Mouse (Mus musculus) limb, embryonic 11.5 days (tissue): ENCODE data around the gene Gm10840. TPM values are rescaled to one million over a fixed set of nuclear protein-coding genes. Genes with fewer than 3 reads are reported as not detected.

Experiments
- ATAC-seq: fragments of 200-750 bp; cut with Nextera tagmentation; 2 replicates; pipeline ENCODE4 v1.8.0; 2017; ENCODE audit warnings: low read depth; ENCODE audit not compliant: insufficient number of reproducible peaks, low FRiP score, low TSS enrichment
- DNase-seq: peaks from one replicate; pipeline ENCODE4 v3.0.0-alpha.2; 2015; ENCODE audit warnings: low spot score
- H3K27ac ChIP-seq: fragments of 300-500 bp; sonication (generic); replicated peaks from 2 replicates; pipeline ENCODE4 v1.5.1; 2014; ENCODE audit warnings: low read depth, mild to moderate bottlenecking, low read length
- H3K27me3 ChIP-seq: fragments of 300-500 bp; sonication (generic); 2 replicates; pipeline ENCODE4 v1.6.1; 2014; ENCODE audit warnings: mild to moderate bottlenecking, low read length, mixed read lengths; ENCODE audit not compliant: control insufficient read depth, insufficient read depth
- H3K36me3 ChIP-seq: fragments of 300-500 bp; sonication (generic); 2 replicates; pipeline ENCODE4 v1.6.1; 2014; ENCODE audit warnings: mild to moderate bottlenecking, low read length, moderate library complexity, mixed read lengths; ENCODE audit not compliant: control insufficient read depth, insufficient read depth
- H3K4me1 ChIP-seq: fragments of 300-500 bp; sonication (generic); 2 replicates; pipeline ENCODE4 v1.6.1; 2014; ENCODE audit warnings: low read length, mixed read lengths; ENCODE audit not compliant: control insufficient read depth, insufficient read depth
- H3K4me2 ChIP-seq: fragments of 300-500 bp; sonication (generic); 2 replicates; pipeline ENCODE4 v1.6.1; 2014; ENCODE audit warnings: low read depth, mild to moderate bottlenecking, moderate library complexity; ENCODE audit not compliant: severe bottlenecking
- H3K4me3 ChIP-seq: fragments of 300-500 bp; sonication (generic); 2 replicates; pipeline ENCODE4 v1.5.1; 2014; ENCODE audit warnings: low read depth, low read length
- H3K9ac ChIP-seq: fragments of 300-500 bp; sonication (generic); 2 replicates; pipeline ENCODE4 v1.6.1; 2014; ENCODE audit warnings: mild to moderate bottlenecking, low read length
- H3K9me3 ChIP-seq: fragments of 300-500 bp; sonication (generic); 2 replicates; pipeline ENCODE4 v1.6.1; 2016; ENCODE audit warnings: low read length; ENCODE audit not compliant: control insufficient read depth
- WGBS: fragments of 180-500 bp; shearing (Covaris S2); extraction: QIAGEN DNeasy Blood & Tissue Kit; methylation state at CpG from one replicate; pipeline ENCODE4 v1.1.7; 2014; 5-methylcytosine and 5-hydroxymethylcytosine counted together
- polyA plus RNA-seq: library from polyadenylated mRNA; unstranded; fragments of >200 nt; fragmentation: Nextera tagmentation; extraction: Ambion mirVana; gene quantifications from 2 replicates; pipeline ENCODE4 v1.2.1, GENCODE M21; 2014

The Gm10840 gene
- polyA plus RNA-seq, 1 experiment from 2014 or later: 0.64 TPM

GRCm38 (mm10) chr11:106157154-106157553 lies 3.5 kb upstream of the Gm10840 start:
- 87% methylated on average over 7 of the region's 7 CpGs for WGBS
- H3K4me2 ChIP-seq: no peak overlapping the region
- no peak overlapping the region for H3K9ac ChIP-seq
- H3K4me1 ChIP-seq: peaks cover 20% of the 10 kb centered on the region
- H3K9me3 ChIP-seq: no peaks in the 10 kb centered on the region
- no peak overlapping the region for H3K27ac ChIP-seq
- no peaks in the 10 kb centered on the region for H3K27me3 ChIP-seq
- ATAC-seq: no peak
- H3K4me3 ChIP-seq: no peak overlapping the region
- peaks cover 12% of the 10 kb centered on the region for H3K36me3 ChIP-seq
- DNase-seq: no peak

- H3K27ac ChIP-seq: peak overlapping the region; percentile 100
- H3K4me2 ChIP-seq: peak overlapping the region; percentile 78
- H3K4me3 ChIP-seq: peak overlapping the region; percentile 75
- ATAC-seq (no peak), DNase-seq (no peak)
- peaks cover 20% of the 10 kb centered on the region for H3K4me1 ChIP-seq
- no peaks in the 10 kb centered on the region for H3K9me3 ChIP-seq
- peaks cover 11% of the 10 kb centered on the region for H3K36me3 ChIP-seq
- peak overlapping the region; percentile 98 for H3K9ac ChIP-seq
- no peaks in the 10 kb centered on the region for H3K27me3 ChIP-seq
- 51% methylated on average over 14 of the region's 14 CpGs for WGBS
Measured at GRCm38 (mm10) chr11:106158081-106158929, 2.3 kb upstream of the Gm10840 start.

- ATAC-seq (peak; percentile 18), DNase-seq (no peak)
- Histone ChIP-seq H3K4me2 (peak overlapping the region; percentile 78), H3K4me1 (peaks cover 20% of the 10 kb centered on the region), H3K9me3 (no peaks in the 10 kb centered on the region), H3K27ac (peak overlapping the region; percentile 100), H3K9ac (peak overlapping the region; percentile 98), H3K36me3 (peaks cover 13% of the 10 kb centered on the region), H3K4me3 (peak overlapping the region; percentile 75), H3K27me3 (no peaks in the 10 kb centered on the region)
- whole genome bisulfite sequencing: 34% methylated on average over 9 of the region's 9 CpGs
Measured at GRCm38 (mm10) chr11:106158930-106159215, 1.8 kb upstream of the Gm10840 start.

GRCm38 (mm10) chr11:106159216-106159920 lies 1.3 kb upstream of the Gm10840 start:
- ATAC-seq (peak; percentile 79), DNase-seq (peak; percentile 81)
- peak overlapping the region; percentile 98 for H3K9ac ChIP-seq
- peak overlapping the region; percentile 75 for H3K4me3 ChIP-seq
- under 1% methylated on average over 24 of the region's 25 CpGs for WGBS
- no peaks in the 10 kb centered on the region for H3K27me3 ChIP-seq
- peaks cover 20% of the 10 kb centered on the region for H3K4me1 ChIP-seq
- H3K9me3 ChIP-seq: no peaks in the 10 kb centered on the region
- peaks cover 12% of the 10 kb centered on the region for H3K36me3 ChIP-seq
- peak overlapping the region; percentile 100 for H3K27ac ChIP-seq
- H3K4me2 ChIP-seq: peak overlapping the region; percentile 78

- Histone ChIP-seq H3K27me3 (no peaks in the 10 kb centered on the region), H3K4me3 (peak overlapping the region; percentile 75), H3K4me2 (peak overlapping the region; percentile 78), H3K4me1 (peaks cover 20% of the 10 kb centered on the region), H3K36me3 (peaks cover 13% of the 10 kb centered on the region), H3K9ac (peak overlapping the region; percentile 98), H3K9me3 (no peaks in the 10 kb centered on the region), H3K27ac (peak overlapping the region; percentile 100)
- DNase-seq: peak; percentile 88
- peak; percentile 53; the same call in 1 of the 2 replicates for ATAC-seq
- under 1% methylated on average over 87 of the region's 106 CpGs for WGBS
Measured at GRCm38 (mm10) chr11:106159921-106160840, 469 bp upstream of the Gm10840 start.

GRCm38 (mm10) chr11:106162237-106162636 lies 1.6 kb downstream of the Gm10840 start:
- H3K27me3 ChIP-seq: no peaks in the 10 kb centered on the region
- WGBS: 85% methylated on average over 2 of the region's 2 CpGs
- H3K4me2 ChIP-seq: no peak overlapping the region
- no peaks in the 10 kb centered on the region for H3K9me3 ChIP-seq
- no peak overlapping the region for H3K27ac ChIP-seq
- peaks cover 16% of the 10 kb centered on the region for H3K36me3 ChIP-seq
- ATAC-seq (no peak), DNase-seq (no peak)
- H3K4me1 ChIP-seq: peaks cover 20% of the 10 kb centered on the region
- no peak overlapping the region for H3K9ac ChIP-seq
- no peak overlapping the region for H3K4me3 ChIP-seq

- ATAC-seq (no peak), DNase-seq (no peak)
- H3K27me3 ChIP-seq: no peaks in the 10 kb centered on the region
- H3K9me3 ChIP-seq: no peaks in the 10 kb centered on the region
- no peak overlapping the region for H3K4me2 ChIP-seq
- H3K4me3 ChIP-seq: no peak overlapping the region
- peaks cover 13% of the 10 kb centered on the region for H3K4me1 ChIP-seq
- H3K36me3 ChIP-seq: peaks cover 10% of the 10 kb centered on the region
- no peak overlapping the region for H3K9ac ChIP-seq
- WGBS: 88% methylated on average over 4 of the region's 4 CpGs
- no peak overlapping the region for H3K27ac ChIP-seq
Measured at GRCm38 (mm10) chr11:106163546-106163945, 2.9 kb downstream of the Gm10840 start.

GRCm38 (mm10) chr11:106164601-106165180 lies 4.0 kb downstream of the Gm10840 start:
- no peaks in the 10 kb centered on the region for H3K27me3 ChIP-seq
- no peak overlapping the region for H3K9ac ChIP-seq
- no peak overlapping the region for H3K4me3 ChIP-seq
- H3K27ac ChIP-seq: no peak overlapping the region
- no peak overlapping the region for H3K4me2 ChIP-seq
- H3K36me3 ChIP-seq: peaks cover 10% of the 10 kb centered on the region
- DNase-seq: no peak
- 88% methylated on average over 16 of the region's 16 CpGs for WGBS
- H3K9me3 ChIP-seq: no peaks in the 10 kb centered on the region
- no peak for ATAC-seq
- H3K4me1 ChIP-seq: peaks cover 8% of the 10 kb centered on the region
